Mouse (Mus musculus) adrenal gland, postnatal 36 days (tissue): ENCODE measurements around the gene Tctn1. TPM values are rescaled to one million over a fixed set of nuclear protein-coding genes. Genes with fewer than 3 reads are reported as not detected.

ENCODE experiments used
- total RNA-seq, 2 experiments: library from RNA; stranded (reverse); gene quantifications; 2 replicates each; pipeline ENCODE4 v1.2.3; 2021

Gene Tctn1
- total RNA-seq, 2 experiments from 2014 or later = 12.0 to 16.2 TPM

Other genes with a start within 250 kb of the Tctn1 start
- gene Cux2, start 214.4 kb downstream of the Tctn1 start, total RNA-seq = 10 to 100 TPM; 18.6 to 20.9 TPM
- 1 to 10 TPM in 1 of 2 experiments, not detected in 1; 2.0 TPM for gene Myl2, start 163.5 kb downstream of the Tctn1 start, total RNA-seq
- gene Ccdc63, start 123.6 kb downstream of the Tctn1 start, total RNA-seq = not detected
- gene Ppp1cc, start 106.2 kb downstream of the Tctn1 start, total RNA-seq = 100 to 1,000 TPM; 165 to 169 TPM
- 1 to 10 TPM; 1.7 to 3.3 TPM for gene Hvcn1, start 57.7 kb downstream of the Tctn1 start, total RNA-seq
- gene Pptc7, start 19.9 kb upstream of the Tctn1 start, total RNA-seq = 10 to 100 TPM; 53.2 to 55.4 TPM
- 1 to 10 TPM; 2.2 to 3.4 TPM for gene Rad9b, start 89.8 kb upstream of the Tctn1 start, total RNA-seq
- 100 to 1,000 TPM; 141 to 165 TPM for gene Vps29, start 89.9 kb upstream of the Tctn1 start, total RNA-seq
- gene Gpn3, start 107.4 kb upstream of the Tctn1 start, total RNA-seq = 10 to 100 TPM; 34.8 to 36.0 TPM
- gene Fam216a, start 107.9 kb upstream of the Tctn1 start, total RNA-seq = 10 to 100 TPM; 30.2 to 38.9 TPM
- gene Arpc3, start 127.4 kb upstream of the Tctn1 start, total RNA-seq = 100 to 1,000 TPM; 223 to 328 TPM
- 10 to 100 TPM; 44.2 to 52.2 TPM for gene Anapc7, start 157.2 kb upstream of the Tctn1 start, total RNA-seq
- 100 to 1,000 TPM; 195 to 199 TPM for gene Atp2a2, start 237.8 kb upstream of the Tctn1 start, total RNA-seq